Mouse (Mus musculus): Measurements from ENCODE around the gene Wdr13. TPM values are rescaled to one million over a fixed set of nuclear protein-coding genes. Genes with fewer than 3 reads are reported as not detected.

The Wdr13 gene
- total RNA-seq (2015) (11.9 and 14.4 TPM in 2 replicates), total RNA-seq (2017) (16.3 and 25.5 TPM in 2 replicates)

GRCm38 (mm10) chrX:8132017-8132976, at the start of gene Wdr13:
Wdr13 (minus strand) TSS chrX:8132892.
- ATAC-seq (replicated peaks; ENCODE audit: poor library complexity), result peak; percentile 83

DNA sequence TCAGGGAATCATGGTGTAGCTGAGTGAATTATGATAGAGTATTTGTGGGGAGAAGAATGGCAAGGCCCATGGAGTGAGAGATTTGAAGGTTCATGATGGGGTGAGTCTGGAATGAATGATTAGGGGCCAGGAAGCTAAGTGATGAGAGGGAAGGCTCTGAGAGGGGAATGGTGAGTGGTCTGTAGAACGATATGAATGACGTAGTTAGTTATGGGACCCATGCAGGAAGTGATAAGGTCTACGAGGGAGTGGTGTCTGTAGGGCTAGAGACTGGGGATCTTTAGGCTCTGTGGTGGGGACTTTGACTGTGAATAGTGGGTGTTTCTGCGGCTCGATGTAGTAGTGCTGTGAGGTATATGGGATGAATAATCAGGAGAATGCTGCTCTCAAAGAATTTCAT, 47.0 kb upstream of the Wdr13 start:
- no peak for ATAC-seq (replicated peaks; ENCODE audit: poor library complexity)

DNA sequence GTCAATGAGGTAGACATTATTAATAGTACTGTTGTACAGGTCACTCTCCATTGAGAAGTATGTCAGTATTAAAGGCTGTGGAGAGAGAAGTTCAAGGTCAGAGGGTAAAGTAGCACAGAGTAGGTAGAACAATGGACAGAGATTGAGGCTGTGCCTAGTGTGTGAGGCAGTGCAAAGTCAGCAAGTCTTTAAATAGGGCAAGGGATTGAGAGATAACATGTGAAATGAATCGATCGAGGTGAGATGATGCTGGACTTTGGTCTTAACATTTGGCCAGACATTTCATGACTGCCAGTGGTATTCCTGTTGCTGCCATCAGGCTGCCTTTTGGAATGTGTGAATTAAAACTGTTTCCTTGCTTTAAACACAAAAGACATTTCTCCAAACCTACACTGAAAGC, 46.2 kb upstream of the Wdr13 start:
- ATAC-seq (replicated peaks; ENCODE audit: poor library complexity), result no peak

DNA sequence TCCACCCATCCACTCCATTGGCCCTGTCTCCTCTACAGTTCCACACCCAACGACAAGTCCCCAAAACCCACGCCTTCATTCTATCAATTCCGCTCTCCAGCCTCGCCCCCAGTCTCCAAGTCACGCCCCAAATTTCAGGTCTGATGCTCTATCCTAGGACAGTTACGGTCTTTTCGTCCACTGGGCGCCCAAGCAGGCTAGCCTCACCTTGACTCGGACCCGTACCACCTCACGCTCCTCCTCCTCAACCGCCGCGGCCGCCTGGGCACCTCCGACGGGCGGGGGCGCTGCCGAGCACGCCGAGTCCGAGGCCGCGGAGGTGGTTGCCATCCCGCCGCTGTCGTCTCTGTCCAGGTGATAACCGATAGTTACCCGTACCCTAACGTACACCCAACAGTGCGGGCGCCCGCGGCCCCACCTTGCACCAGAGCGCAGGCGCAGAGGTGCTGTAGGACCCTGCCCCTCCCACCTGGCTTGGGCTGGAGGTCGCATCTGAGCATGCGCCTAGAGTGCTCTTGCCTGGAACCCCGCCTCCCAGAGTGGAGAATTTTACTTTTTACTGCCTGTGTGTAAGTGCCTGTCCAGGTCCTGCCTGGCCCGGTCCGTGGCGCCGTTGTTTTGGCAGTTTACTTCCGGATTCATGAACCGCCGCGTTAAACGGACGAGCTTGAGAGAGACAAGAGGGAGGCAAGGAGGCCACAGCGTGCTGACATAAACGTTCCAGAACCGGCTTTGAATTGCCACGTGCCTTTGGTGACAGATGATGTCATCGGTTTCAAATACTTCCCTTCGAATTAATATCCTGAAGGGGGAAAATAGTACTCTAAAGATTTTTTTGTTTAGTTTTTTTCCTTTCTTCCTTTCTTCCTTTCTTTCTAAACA, 43.1 kb upstream of the Wdr13 start, which contains the start of gene Tbc1d25:
Tbc1d25 (minus strand) TSS at position 678 of the 882 bp plus-strand sequence.
- peak; percentile 85 for ATAC-seq (replicated peaks; ENCODE audit: poor library complexity)

DNA sequence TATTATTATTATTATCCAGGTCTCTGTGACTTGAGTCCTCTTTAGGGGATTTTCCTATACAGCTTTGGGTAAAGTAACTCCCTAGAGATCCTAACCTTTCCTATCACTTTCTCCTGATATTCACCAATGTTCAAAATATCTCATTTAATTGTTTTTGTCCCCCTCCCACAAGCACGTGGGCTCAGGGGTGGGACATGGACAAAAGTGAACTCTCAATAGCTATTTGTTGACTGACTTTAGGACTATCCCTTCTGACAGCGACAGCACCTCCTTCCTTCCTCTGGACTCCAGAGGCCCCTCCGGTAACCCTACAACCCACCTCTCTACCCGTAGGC, 42.4 kb upstream of the Wdr13 start:
- no peak for ATAC-seq (replicated peaks; ENCODE audit: poor library complexity)

- ATAC-seq (replicated peaks; ENCODE audit: poor library complexity), result peak; percentile 92
These were observed 35.3 kb upstream of the Wdr13 start for GRCm38 (mm10) chrX:8167716-8168647.

DNA sequence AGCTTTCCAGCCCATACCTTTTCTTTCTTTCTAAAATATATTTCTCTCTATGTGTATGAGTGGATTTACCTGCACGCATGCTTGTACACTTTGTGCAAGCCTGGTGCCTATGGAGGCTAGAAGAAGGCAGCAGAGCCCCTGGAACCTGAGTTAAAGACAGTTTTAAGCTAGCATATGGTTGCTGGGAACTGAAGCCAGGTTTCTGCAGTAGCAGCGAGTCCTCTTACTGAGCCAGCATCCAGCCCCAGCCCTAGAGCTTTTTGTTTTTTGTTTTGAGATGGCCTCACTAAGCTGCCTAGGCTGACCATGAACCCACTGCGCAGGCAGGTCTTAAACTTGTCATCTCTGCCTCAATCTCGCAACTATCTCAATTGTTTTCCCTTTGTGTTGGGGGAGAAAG, 31.8 kb upstream of the Wdr13 start:
- ATAC-seq (replicated peaks; ENCODE audit: poor library complexity), result no peak

DNA sequence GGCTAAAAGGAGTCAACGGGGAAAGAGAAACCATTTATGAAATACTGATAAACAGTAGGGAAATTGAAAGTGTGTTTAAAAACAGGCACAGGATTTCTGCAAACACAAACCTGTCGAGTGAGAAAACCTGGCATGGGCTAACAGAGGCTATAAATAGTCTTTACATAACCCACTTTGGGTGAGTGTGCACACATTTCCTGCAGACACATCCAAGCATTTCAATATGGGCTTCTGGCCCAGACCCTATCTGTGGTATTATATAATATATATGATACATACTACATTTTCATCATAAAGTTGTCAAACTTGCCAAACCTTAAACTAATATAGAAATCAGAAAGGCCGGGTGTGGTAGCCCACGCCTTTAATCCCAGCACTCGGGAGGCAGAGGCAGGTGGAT, 30.4 kb upstream of the Wdr13 start:
- ATAC-seq (replicated peaks; ENCODE audit: poor library complexity), result no peak

GRCm38 (mm10) chrX:8145153-8145991, 12.7 kb upstream of the Wdr13 start, which contains the start of gene Rbm3:
Rbm3 (minus strand) TSS chrX:8145880.
- ATAC-seq (replicated peaks; ENCODE audit: poor library complexity), result peak; percentile 85

DNA sequence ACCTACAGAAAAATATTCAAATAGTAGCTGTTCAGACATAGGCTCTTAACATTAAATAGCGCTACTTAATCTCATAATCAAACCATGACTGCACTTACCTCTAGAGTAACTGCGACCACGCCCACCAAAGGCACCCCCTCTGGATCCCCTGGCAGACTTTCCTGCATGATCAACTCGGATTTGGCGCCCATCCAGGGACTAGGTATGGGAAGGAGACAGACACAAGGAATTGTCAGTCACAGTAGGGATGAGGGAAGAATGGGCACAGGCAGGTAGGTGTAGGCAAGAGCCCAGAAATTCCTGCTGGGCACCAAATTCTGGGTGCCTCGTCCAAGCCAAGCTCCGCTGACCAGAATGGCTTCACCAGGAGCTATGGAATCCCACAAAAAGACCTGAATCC, 11.1 kb upstream of the Wdr13 start:
- no peak for ATAC-seq (replicated peaks; ENCODE audit: poor library complexity)

DNA sequence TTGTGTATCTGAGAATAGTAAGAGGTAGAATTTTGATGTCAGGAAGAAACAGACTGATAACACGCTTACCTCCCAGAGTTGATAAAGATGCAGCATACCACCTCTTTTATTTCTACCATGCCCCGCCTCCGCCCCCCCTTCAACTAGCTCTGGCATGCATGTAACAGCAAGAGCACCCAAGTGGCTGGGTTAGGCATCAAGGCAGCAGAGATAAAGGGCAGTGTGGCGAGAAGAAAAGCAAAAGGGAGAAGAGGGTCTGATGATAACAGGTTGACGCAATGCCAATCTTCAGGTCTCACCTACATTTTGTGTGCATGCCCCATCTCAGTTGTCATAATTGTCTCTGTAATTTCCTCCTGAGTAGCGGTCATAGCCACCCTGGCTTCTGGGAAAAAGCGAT, 10.3 kb upstream of the Wdr13 start:
- peak; percentile 20 for ATAC-seq (replicated peaks; ENCODE audit: poor library complexity)

DNA sequence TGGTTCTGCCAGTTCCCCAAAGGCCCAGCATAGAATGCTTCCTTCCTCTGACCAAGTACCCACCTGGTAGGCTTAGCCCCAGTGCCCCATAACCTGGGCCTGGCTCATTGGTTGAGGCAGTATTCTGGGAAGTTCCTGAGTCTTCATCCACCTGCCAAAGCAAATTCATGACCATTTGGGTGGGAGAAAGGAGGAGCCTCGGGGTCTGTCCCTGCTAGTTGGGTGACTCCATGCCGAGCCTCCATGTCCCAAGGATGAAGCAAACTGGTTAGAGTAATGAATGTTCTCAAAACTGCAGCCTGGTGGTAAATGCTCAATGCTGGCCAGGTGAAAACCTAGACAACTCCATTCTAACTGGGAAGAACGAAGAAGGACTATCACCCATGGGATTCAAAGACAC, 8.4 kb upstream of the Wdr13 start:
- ATAC-seq (replicated peaks; ENCODE audit: poor library complexity), result no peak

GRCm38 (mm10) chrX:8140446-8140845, 7.8 kb upstream of the Wdr13 start:
- no peak for ATAC-seq (replicated peaks; ENCODE audit: poor library complexity)

- ATAC-seq (replicated peaks; ENCODE audit: poor library complexity), result no peak
These were observed 6.8 kb upstream of the Wdr13 start for GRCm38 (mm10) chrX:8139480-8139879.

GRCm38 (mm10) chrX:8135886-8136285, 3.2 kb upstream of the Wdr13 start:
- no peak for ATAC-seq (replicated peaks; ENCODE audit: poor library complexity)

GRCm38 (mm10) chrX:8131393-8131792, 1.3 kb downstream of the Wdr13 start:
- no peak for ATAC-seq (replicated peaks; ENCODE audit: poor library complexity)

GRCm38 (mm10) chrX:8125235-8125634, 7.5 kb downstream of the Wdr13 start:
- ATAC-seq (replicated peaks; ENCODE audit: poor library complexity), result peak; percentile 68

DNA sequence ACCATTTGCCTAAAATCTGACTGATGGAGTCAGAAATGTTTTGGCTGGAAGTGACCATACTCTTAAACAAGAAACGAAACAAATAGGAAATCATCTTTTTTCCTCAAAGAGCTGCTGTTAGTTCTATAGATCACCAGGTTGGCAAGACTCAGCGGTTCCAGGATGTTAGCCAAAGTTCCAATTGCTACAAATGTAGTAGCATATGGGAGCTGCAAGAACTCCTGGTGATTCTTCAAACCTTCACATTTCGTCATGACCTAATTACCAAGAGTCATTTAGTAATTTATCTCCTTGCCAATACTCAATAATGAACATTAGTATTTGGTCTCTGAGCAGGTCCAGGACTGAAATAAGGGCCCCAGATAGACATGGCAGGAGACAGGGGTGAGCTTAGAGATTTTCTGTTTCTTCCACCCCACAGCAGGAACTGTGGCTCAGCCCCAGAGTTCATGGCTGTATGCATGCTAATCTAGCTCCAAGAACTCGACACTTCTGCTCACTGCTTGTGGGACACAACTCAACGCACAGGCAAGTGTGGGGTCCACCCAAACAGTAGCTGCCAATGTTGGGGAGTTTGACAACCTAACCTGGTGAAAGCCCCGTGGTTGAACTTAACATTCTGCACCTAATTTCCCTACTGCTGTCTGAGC, 8.7 kb downstream of the Wdr13 start:
- ATAC-seq (replicated peaks; ENCODE audit: poor library complexity), result no peak

GRCm38 (mm10) chrX:8117264-8117663, 15.4 kb downstream of the Wdr13 start:
- peak; percentile 34; the same call in 1 of the 2 replicates for ATAC-seq (replicated peaks; ENCODE audit: poor library complexity)
